Mouse (Mus musculus): ENCODE results near the gene Elmod3.
A peak's percentile ranks its signal among the peaks of the same experiment; 100 is the strongest.
"Not testable (repeated sequence)": the region's sequence is repeated elsewhere in the genome, so short reads cannot be mapped to it uniquely, and the experiment has no call there.

The Elmod3 gene

GRCm38 (mm10) chr6:72534035-72534809, 64.0 kb downstream of the Elmod3 start:
- peak; percentile 75 for DNase-seq (ENCODE audit: low read depth, low spot score)

GRCm38 (mm10) chr6:72533555-72533954, 64.7 kb downstream of the Elmod3 start:
- not testable (repeated sequence) for DNase-seq (ENCODE audit: low read depth, low spot score)

GRCm38 (mm10) chr6:72532580-72532979, 65.6 kb downstream of the Elmod3 start:
- DNase-seq (ENCODE audit: low read depth, low spot score) = peak; percentile 80

- DNase-seq (ENCODE audit: low read depth, low spot score) = no peak
These were observed 69.6 kb downstream of the Elmod3 start for GRCm38 (mm10) chr6:72528410-72529151.

- DNase-seq (ENCODE audit: low read depth, low spot score) = no peak
These were observed 71.1 kb downstream of the Elmod3 start for GRCm38 (mm10) chr6:72527070-72527469.

- DNase-seq (ENCODE audit: low read depth, low spot score) = no peak
These were observed 74.1 kb downstream of the Elmod3 start for GRCm38 (mm10) chr6:72524160-72524559.

GRCm38 (mm10) chr6:72523222-72523621, 75.0 kb downstream of the Elmod3 start:
- no peak for DNase-seq (ENCODE audit: low read depth, low spot score)

- no peak for DNase-seq (ENCODE audit: low read depth, low spot score)
These were observed 75.9 kb downstream of the Elmod3 start for GRCm38 (mm10) chr6:72522288-72522687.

- no peak for DNase-seq (ENCODE audit: low read depth, low spot score)
These were observed 76.6 kb downstream of the Elmod3 start, which contains the start of gene Sh2d6 for GRCm38 (mm10) chr6:72521607-72522006. TSS of gene Sh2d6 (minus strand) at chr6:72521707.

- no peak for DNase-seq (ENCODE audit: low read depth, low spot score)
These were observed 77.3 kb downstream of the Elmod3 start for GRCm38 (mm10) chr6:72520904-72521303.

- peak; percentile 82 for DNase-seq (ENCODE audit: low read depth, low spot score)
These were observed 78.1 kb downstream of the Elmod3 start for GRCm38 (mm10) chr6:72519892-72520663.

GRCm38 (mm10) chr6:72519303-72519702, 78.9 kb downstream of the Elmod3 start:
- DNase-seq (ENCODE audit: low read depth, low spot score) = no peak

GRCm38 (mm10) chr6:72518842-72519241, 79.4 kb downstream of the Elmod3 start:
- peak; percentile 64 for DNase-seq (ENCODE audit: low read depth, low spot score)

All from brain, adult 2 months (tissue).